Mouse (Mus musculus) layer of hippocampus, postnatal 36 days (tissue): ENCODE measurements around the gene RPS10-NUDT3. TPM values are rescaled to one million over a fixed set of nuclear protein-coding genes. Genes with fewer than 3 reads are reported as not detected.

Experiments
- DNase-seq, 2 experiments: peaks; one replicate each; pipeline ENCODE4 v3.0.0; 2022
- total RNA-seq, 2 experiments: library from RNA; stranded (reverse); gene quantifications; 2 replicates each; pipeline ENCODE4 v1.2.3; 2021

The RPS10-NUDT3 gene
- total RNA-seq, 2 experiments from 2014 or later: not detected

DNA sequence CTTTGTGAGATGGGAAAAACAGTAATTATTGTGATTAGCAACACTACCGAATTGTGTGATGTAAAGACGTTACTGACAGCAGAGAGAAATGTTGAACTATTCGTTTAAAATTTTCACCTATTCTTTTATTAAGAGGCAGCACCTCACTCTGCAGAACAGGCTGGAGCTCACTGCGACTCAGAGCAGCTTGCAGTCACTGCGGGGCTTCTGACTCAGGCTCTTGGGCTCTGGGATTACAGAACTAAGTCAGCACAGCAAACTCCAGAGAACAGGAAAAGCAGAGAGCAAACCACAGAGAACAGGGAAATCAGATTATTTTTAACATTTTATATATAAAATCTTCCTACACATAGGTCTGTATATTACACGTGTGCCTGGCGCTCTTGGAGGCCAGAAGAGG, 25.4 kb downstream of the RPS10-NUDT3 start:
- DNase-seq: no peak

DNA sequence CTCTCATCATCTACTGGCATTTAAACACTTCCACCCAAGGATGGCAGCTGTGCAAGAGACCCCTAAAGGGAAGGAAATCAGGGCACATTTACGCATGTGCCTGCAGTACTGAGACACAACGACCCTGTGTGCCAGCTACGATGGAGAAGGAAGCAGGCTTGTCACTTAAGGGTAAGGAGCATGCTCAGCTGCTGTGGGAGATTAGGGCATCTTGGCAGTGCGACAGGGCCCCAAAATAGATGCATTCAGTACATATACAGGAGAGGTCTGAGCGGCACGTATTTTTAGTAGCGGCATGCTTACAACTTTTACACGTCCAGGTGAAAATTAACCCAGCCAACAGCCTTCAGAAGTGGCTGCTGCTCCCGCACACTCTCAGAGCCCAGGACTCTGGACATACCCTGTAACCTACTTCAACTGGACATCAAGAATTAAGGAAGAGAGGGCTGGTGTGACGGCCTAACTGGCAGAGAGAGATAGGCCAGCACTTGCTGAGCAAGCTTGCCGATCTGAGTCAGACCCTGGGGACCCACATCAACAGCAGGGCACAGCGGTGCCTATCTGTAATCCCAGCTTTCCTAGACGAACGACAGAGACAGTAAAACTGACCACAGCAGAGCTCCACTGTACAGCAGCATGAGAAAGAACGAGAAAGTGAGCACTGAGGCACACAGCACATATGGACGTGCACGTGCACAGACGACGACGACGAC, 31.3 kb downstream of the RPS10-NUDT3 start:
- DNase-seq: no peak

DNA sequence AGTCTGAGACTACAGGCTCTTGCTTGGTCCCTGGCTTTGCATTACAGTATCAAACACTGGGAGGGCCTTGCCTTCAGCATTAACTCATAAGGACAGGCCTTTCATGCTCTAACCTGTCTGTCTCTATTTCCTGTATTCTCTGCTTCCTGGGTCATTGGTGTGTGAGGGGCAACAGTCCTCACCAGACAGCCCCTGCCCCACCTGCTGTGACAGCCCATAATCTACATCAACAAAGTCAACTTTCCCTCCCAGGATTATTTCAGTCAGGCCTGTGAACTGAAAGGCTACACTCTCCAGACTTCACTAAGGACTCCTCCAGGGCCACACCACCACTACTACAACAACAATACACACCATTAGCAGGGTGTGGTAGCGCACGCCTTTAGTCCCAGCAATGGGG, 32.0 kb downstream of the RPS10-NUDT3 start:
- DNase-seq: no peak

DNA sequence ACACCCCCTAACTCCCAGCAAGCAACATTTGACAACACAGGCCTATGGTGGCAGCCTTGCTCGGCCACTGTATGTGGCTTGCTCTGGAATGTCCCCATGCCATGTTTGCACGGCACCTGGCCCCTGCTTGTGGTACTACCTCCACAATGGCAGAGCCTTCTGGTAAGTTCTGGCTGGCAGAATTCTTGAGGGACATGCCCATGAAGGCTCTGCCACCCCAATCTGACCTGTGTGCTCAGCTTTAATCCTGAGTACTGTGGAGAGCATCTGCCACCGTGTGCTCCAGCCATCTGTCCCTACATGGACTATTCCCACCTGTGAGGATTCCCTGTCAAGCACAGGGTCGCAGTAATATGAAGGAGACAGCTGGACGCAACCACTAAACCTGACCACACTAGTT, 34.2 kb downstream of the RPS10-NUDT3 start:
- no peak for DNase-seq

DNA sequence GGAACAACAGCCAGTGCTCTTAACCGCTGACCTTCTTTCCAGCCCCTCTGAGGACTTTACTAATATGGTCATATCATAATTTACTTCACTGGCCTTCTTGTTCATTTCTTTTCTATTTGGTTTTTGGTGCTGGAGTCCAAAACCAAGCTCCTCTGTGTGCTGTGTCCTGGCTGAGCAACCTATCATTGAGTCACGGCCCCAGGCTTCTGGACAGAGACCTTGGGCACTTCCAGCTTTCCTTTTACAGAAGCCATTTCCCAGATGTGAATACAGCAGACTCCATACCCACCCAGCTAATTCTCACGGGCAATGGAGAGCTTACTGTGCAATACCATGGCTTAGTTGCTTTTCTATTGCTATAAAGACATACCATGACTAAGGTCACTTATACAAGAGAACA, 34.7 kb downstream of the RPS10-NUDT3 start:
- DNase-seq: no peak

DNA sequence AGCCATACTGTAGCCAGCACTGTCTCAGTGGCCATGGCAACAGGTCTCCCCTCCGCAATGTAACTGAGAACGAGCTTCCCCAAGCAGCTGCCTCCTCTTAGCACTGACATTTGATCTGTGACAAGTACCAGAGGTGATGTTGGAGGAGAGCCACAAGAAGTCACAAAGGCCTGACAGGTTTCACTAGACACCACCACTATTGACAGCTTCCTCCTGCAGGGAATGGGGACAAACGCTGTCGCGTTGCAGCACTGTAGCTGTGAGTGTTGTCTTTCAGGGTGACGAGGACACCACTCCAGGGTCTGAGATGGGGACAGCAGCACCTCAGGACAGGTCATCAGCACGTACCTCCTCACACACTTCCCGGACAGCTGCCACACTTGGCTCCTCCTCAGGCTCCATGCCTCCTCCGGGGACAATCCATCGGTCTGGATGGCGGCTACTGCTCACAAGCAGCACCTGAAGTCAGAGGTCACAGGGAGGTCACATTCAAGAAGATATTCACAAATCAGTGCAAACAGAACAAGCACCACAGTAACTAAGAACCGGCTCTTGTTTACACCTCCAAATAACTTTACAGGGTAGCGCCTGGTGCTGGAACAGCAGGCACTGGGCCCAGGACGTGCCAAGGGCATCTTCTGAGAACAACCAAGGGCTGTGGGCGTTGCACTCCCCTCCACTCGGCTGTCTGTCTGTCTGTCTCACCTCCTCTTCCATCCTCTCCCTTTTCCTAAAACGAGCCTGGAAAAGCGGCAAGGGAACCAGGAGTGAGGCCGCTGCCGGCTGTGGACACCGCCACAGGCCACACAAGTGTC, 38.4 kb downstream of the RPS10-NUDT3 start:
- DNase-seq: no peak

DNA sequence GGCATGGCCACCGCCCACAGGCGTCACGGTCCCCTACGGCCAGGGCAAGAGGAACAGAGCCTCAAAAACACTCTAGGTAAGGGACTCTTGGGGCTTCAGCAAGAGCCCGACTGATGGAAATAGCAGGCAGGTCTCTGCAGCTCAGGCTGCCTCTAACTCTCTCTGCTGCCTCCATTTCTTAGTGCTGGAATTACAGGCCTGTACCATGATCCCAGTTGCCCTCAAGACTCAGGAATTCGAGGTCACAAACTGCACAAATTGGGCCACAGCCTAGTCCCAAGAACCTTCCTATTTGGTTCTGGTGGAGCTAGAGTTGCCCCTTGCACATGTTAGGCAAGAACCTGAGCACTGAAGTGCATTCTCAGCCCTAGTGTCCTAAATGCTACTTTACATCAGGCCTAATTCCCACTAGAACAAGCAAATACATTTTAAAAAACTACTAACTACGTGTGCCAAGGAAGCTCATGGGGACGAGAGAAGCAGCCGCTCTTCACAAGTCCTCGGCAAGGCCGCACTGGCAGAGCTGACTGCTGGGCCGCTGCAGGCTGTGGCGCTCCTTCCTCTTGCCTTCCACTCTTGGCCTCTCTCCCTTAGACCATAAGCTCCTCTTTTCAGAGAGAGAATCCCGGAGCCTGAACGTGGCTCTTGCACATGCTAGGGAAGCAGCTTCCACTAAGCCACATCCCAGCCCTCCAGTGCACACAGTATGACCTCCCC, 39.2 kb downstream of the RPS10-NUDT3 start:
- no peak for DNase-seq

DNA sequence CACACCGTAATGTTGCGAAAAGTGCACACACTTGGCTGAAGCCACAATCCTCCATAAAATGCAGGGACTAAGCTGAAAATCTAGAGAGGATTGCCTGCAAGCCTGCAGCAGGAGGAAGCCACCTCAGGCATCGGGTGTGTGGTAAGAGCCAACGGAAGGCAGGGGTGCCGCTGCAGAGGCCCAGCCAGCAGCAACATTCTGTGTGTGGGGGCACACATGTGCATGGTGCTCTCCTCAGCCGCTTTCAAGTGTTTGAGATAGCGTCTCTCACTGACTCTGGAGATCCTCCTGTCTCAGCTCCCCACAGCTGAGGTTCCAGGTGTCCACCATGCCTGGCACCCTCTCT, 42.5 kb downstream of the RPS10-NUDT3 start:
- no peak for DNase-seq

DNA sequence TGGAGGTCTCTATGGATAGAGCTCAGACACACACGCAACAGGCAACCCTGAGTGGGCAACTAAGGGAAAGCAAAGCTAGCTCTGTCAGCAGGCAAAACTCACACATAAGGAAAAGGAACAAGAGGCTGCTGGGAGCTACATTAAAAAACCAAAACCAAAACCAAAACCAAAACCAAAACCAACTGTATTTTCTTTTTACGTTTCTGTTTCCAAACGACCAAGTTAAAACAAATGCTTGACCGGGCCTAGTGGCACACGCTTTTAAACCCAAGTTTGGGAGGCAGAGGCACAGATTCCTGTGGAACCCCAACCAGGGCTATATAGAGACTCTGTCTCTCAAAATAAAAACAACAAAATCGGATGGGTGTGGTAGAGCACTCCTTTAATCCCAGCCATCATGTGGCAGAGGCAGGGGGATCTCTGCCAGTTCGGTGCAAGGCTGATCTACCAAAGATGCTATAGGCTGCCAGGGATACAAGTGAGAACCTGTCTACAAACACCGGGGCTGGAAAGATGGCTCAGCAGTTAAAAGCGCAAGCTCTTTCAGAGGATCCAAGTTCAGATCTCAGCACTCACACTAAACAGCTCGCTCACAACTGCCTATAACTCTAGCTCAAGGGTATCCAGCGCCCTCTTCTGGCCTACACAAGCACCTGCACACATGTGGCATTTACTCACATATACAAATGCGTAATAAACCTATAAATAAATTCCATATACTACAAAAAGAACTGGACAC, 43.0 kb downstream of the RPS10-NUDT3 start:
- DNase-seq: no peak

DNA sequence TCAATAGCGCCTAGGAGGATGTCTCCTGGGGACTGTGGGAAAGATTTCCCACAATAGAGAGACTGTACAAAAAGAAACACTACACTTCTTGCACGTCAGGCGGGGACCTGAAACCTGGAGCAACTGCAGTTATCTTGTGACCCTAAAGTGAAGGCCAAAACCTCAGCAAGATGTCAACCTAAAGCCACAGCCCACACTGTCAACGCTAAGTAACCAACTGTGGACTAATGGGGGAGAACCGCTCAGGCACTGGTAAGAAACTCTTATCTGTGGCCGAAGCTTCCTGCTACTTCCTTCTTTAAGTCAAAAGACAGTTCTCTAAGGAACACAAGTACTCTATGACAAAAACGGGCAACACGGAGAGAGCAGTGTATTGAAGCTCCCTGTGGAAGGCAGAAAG, 46.8 kb downstream of the RPS10-NUDT3 start:
- DNase-seq: no peak

DNA sequence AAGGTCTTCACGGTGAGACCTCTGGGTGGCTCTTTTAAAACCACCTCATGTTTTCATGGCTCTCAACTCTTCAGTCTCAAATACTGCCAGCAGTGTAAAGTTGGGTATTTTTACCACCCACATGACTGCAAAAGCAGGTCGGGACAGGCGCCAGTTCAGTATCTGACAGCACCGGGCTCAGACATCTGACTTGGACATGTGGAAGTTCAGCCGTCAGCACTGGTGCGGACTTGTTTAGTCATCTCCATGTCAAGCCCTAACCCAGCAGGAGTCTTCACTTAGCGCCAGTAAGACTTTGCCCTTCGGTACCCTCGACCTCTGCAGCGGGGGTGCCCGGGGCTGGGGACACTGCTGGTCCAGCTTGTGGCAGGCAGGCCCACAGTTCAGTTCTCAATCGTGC, 47.8 kb downstream of the RPS10-NUDT3 start:
- no peak for DNase-seq

DNA sequence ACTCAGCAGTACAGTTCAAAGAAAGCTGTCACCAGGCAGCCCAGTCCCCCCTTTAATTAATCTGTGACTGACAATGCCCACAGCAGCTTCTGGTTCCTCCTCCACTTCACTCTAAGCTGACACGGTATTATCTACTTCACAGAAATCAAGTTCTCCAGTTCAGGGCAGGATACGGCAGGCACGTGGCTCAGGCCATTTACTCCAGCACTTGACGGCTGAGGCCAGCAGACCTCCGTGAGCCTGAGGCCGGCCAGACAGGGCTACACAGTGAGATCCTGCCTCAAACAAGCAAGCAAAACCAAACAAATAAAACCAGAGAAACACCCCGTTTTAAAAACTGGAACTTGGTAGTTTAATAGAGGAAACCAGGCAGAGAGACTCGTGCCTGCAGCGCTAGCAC, 48.4 kb downstream of the RPS10-NUDT3 start:
- no peak for DNase-seq

DNA sequence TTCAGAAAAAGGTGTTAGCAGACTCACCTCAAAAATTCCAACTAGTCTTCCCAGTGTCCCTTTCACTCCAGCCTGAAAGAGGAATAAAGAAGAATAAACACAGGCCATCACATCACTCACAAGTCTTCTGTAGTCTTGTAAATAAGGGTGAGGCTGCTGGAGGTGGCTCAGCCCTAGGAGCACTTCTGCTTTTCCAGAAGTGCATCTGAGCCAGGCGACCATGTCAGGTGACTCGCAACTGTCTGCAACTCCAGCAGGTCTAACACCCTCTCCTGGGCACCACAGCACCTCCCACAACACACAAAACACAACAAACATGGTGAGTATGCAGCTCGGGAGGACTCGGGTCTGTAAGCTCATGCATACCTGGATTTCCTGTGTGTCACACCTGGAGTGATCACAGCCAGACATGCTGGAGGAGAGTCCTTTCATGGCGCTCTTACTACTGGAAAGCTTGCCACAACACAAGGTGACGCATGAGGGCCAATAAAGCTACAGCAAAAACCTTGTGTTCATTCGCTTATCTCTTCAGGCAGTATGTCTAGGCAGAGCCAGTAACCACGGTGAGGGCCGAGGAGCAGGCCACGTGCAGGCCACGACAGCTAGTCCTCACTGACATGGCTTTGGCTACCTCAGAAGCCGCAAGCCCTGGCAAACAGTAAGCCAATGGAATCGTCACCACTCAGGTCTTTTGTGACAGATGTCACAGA, 51.7 kb downstream of the RPS10-NUDT3 start:
- no peak for DNase-seq

DNA sequence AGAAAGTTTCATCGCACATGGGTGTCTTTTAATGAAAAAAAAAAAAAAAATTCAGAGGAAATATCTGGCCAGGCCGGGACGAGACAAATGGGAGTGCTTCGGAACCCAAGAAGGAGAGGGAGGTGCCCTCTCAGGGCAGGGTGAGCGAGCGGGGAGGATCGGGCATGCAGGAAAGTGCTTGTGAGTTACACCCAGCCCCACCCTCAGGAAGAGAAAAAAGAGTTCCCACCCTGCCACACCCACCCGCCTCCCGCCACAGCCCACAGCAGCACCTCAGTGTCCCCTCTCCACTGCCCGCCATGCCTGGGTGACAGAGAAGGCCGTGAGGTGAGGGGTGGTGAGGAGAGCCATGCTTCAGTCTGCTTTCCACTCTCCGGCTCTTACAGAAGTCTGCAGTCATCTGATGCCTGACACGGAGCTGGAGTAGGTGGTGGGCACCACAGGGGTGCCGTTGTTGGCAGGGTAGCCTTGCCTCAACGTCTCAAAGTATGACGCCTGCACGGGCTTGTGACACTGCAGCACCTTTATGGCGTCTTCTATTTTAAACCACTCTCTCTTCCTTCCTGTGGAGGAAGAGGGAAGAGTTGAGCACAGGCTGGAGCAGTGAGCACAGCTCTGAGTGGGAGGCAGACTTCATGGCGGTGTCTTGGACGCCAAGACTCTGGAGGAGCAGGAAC, 54.5 kb downstream of the RPS10-NUDT3 start:
- no peak for DNase-seq

DNA sequence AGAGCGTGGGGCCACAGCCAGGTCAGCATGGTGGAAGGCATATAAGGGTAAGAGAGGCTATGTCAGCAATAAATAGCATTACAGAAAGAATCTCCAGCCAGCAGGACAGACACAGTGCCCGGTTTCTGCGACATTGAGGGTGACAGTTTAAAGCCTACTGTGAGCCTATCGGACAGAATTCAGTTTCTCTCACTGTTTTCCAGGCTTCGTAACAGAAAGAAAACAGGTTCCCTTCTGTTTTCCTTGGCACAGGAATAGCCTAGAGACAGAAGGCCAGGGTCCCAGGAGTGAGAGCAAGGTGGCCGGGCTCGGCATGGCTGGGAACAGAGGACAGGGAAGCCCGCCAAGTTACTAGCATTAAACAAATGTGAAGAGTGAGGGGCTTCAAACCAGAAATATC, 55.2 kb downstream of the RPS10-NUDT3 start:
- DNase-seq: no peak

DNA sequence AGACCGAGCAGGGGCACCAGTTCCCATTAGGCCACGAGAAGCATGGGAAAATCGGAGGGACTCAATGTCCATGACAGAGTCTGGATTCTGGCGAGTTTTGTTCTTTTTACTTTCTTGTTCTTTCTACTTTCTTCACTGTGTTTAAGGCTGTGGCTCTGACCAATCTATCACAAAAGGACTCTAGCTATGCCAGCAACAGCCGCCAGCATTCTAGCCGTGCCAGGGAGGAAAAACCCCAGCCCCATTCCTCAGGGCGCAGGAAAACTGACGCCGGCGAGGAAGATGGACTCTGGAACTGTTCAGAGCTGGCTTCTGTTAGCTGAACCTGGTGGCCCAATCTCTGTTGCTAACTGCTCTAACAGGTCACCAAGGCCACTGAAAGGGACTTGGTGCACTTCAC, 56.5 kb downstream of the RPS10-NUDT3 start:
- DNase-seq: peak in 1 of 2 experiments; percentile 56

DNA sequence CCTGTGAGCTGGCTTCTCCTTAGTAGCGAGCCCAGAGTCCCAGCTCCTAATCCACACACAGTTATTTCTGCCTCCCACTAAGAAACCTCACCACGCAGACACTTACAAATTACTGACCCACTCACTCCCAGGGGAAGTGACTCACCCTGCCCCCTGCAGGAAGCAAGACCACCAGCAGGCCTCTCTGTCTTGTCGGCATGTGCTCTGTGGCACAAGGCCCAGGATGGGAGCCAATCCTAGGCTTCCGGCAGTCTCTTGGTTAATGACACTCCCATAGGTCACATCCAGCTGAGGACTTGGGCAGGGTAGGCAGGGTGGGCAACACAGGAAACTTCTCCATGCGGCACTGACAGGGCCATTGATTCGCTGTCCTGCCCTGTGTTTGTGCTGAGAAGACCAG, 57.6 kb downstream of the RPS10-NUDT3 start:
- DNase-seq: no peak

DNA sequence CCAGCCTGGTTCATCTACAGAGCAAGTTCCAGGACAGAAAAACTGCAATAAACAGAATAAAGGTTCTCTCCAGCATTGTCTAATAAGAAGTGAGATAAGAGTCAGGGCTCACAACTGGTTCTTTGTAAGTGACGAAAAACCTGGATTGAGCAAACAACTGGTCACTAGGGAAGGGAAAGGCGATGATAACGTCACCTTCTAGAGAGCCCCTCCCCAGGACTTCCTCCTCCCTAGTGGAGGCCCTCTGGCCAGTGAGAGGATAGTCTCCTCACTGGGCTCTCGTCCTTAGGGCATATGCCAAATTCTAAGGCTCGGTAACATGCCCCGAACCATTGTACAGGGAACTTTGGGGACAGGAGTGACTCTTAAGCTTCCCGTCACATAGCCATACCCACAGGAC, 59.0 kb downstream of the RPS10-NUDT3 start:
- DNase-seq: no peak

DNA sequence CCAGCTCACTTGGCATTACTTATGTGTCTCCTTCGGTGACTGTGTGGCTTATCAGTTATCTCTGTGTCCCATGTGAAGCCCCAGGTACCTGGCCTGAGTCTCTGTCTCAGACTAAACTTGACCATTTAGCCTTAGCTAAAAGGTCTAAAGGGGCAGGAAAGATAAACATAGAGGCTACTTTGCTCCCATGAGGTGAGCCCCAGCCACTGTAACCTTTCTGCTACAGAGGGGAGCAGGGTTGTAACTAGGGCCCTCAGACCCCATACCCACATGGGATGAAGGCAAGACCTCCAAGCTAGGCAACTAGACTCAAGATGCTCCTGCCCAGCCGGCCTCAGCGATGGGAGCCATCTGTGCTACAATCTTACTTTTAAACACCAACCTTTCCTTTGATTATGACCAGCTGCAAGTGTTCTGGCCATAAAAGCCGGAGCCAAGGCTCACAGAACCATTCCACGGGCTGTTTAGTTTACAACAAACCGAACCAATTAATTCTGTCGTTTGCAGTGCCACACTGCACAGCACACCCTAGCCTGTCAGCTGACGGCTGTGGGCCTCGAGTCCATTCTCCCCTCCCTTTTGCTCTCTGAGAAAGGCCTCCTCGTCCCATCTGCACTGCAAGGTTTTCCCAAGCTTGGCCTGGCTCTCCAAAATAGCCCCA, 59.8 kb downstream of the RPS10-NUDT3 start:
- no peak for DNase-seq

DNA sequence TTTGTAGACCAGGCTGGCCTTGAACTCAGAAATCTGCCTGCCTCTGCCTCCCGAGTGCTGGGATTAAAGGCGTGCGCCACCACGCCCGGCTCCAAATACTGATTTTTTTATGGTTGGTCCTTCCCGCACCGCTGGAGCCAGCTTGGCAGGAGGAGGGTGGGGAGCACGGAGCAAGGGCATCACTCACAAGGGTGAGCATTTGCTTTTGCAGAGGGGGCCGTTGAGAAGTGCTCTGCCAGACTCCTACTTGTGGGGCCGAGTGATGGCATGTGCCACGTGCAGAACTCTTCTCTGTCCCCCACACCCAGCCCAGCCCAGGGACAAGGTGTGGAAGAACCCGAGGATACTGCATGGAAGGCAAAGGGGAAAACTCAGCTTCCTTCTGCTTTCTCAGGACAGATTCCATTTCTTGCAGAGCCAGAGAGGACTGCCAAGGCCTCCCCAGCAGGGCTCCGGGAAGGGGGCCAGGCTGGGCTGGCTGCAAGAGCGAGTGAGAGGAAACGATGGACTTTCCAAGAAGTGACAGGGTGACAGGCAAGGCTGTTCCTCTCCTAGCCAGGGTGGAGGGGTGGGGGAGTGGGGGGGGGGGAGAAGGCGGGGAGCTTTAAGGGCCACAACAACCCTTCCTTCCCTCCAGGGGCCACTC, 60.4 kb downstream of the RPS10-NUDT3 start:
- DNase-seq: peak; percentile 64 to 68
